Mouse (Mus musculus) stomach, postnatal 0 days (tissue): ENCODE data around the gene Usp43.

ENCODE experiments used
- CTCF ChIP-seq: IDR thresholded peaks from 2 replicates; pipeline ENCODE4 v1.5.1; 2016; ENCODE audit warnings: antibody characterized with exemption, low read depth, mild to moderate bottlenecking, moderate library complexity
- EP300 ChIP-seq: optimal IDR thresholded peaks from 2 replicates; pipeline ENCODE3; 2016; ENCODE audit warnings: antibody characterized with exemption

GRCm38 (mm10) chr11:67948229-67948628, 26.3 kb upstream of the Usp43 start:
- TF ChIP-seq CTCF (no peak), EP300 (no peak)
